Mouse (Mus musculus) cerebellum, adult 2 months (tissue): ENCODE results near the gene Ntrk1. TPM values are rescaled to one million over a fixed set of nuclear protein-coding genes. Genes with fewer than 3 reads are reported as not detected.

ENCODE experiments used
- DNase-seq, 2 experiments: peaks; one replicate each; pipeline ENCODE4 v3.0.0; 2021
- H3K27ac ChIP-seq: fragments of 200-500 bp; 2 replicates; pipeline ENCODE4 v1.5.1; 2012; ENCODE audit warnings: low read length, control low read depth, inconsistent platforms; ENCODE audit not compliant: insufficient read depth
- H3K27me3 ChIP-seq: fragments of 200-500 bp; 2 replicates; pipeline ENCODE4 v1.6.1; 2012; ENCODE audit warnings: inconsistent platforms, mild to moderate bottlenecking, low read length, moderate library complexity; ENCODE audit not compliant: control insufficient read depth, insufficient read depth
- H3K4me1 ChIP-seq: fragments of 200-500 bp; 2 replicates; pipeline ENCODE4 v1.6.1; 2011; ENCODE audit warnings: low read length; ENCODE audit not compliant: control insufficient read depth, insufficient read depth
- H3K4me3 ChIP-seq: fragments of 200-500 bp; replicated peaks from 2 replicates; pipeline ENCODE3; 2011; ENCODE audit warnings: mild to moderate bottlenecking, low read depth, low read length, control low read depth; ENCODE audit not compliant: insufficient read depth
- CTCF ChIP-seq: fragments of 200-500 bp; IDR thresholded peaks from 2 replicates; pipeline ENCODE4 v1.5.1; 2011; ENCODE audit warnings: low read depth, mild to moderate bottlenecking, control low read depth, low read length, moderate library complexity, borderline replicate concordance; ENCODE audit not compliant: insufficient read depth
- POLR2A ChIP-seq: fragments of 200-500 bp; IDR thresholded peaks from 2 replicates; pipeline ENCODE4 v1.6.1; 2011; ENCODE audit warnings: low read length, control low read depth, borderline replicate concordance; ENCODE audit not compliant: insufficient read depth
- WGBS: fragments of 180-500 bp; shearing (Covaris S2); methylation state at CpG from one replicate; pipeline ENCODE4 v1.1.7; 2018; 5-methylcytosine and 5-hydroxymethylcytosine counted together
- polyA plus RNA-seq: library from polyadenylated mRNA; depleted of rRNA; stranded (reverse); fragments of >200 nt; gene quantifications from 2 replicates; pipeline ENCODE4 v1.2.3, GENCODE M21; 2012

Gene Ntrk1
- polyA plus RNA-seq, 1 experiment, result 2.8 TPM

DNA sequence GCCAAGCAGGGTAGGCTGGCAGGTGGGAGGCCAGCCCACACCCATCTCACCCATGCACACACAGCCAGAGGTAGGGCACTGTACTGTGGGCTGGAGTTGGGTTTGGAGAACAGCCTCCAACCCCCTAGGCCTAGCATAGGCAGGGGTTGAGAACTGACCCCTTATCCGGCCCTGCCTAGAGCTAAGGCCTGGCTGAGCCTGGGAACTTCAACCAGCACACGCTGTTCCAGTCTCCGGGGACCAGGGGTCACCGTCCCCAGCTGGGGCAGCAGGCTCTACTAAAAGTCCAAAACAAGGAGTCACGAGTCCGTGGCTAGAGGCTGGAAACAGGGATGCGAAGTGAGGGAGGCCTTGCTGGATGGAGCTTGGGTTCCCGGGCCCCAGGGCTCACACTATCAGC lies 27.2 kb downstream of the Ntrk1 start:
- Histone ChIP-seq H3K4me3 (no peak overlapping the region), H3K27me3 (no peaks in the 10 kb centered on the region), H3K4me1 (no peaks in the 10 kb centered on the region), H3K27ac (no peak overlapping the region)
- DNase-seq, result no peak
- 81% methylated on average over 8 of the region's 8 CpGs for WGBS
- TF ChIP-seq CTCF (no peak), POLR2A (no peak)

- 88% methylated on average over 3 of the region's 3 CpGs for WGBS
- Histone ChIP-seq H3K4me3 (no peak overlapping the region), H3K27me3 (no peaks in the 10 kb centered on the region), H3K4me1 (no peaks in the 10 kb centered on the region), H3K27ac (no peak overlapping the region)
- no peak for TF ChIP-seq POLR2A
- TF ChIP-seq CTCF, result no peak
- no peak for DNase-seq
Measured at GRCm38 (mm10) chr3:87766284-87766667, 28.7 kb downstream of the Ntrk1 start.

GRCm38 (mm10) chr3:87765631-87766283 lies 29.2 kb downstream of the Ntrk1 start:
- 71% methylated on average over 5 of the region's 5 CpGs for WGBS
- Histone ChIP-seq H3K4me3 (no peak overlapping the region), H3K27me3 (no peaks in the 10 kb centered on the region), H3K27ac (no peak overlapping the region), H3K4me1 (no peaks in the 10 kb centered on the region)
- DNase-seq, result no peak
- TF ChIP-seq CTCF (no peak), POLR2A (no peak)

DNA sequence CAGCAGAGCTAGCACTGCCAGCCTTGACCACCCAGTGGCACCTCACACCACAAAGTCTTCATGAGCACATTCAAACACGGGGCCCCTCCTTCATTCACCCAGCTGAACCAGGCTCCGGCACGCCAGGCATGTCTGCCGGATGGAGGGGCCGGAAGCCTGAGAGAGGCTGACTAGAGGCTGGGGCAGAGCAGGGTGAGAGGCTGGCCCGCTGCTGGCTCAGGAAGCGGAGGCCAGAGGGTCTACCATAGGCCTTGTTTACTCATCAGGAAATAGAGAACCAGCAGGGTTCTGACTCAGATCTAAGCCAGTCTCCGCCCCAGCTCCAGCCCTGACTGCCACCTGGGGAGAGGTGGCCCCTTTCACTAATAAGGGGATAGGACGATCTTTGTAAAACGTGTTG lies 29.9 kb downstream of the Ntrk1 start:
- H3K4me1 ChIP-seq, result no peaks in the 10 kb centered on the region
- no peak overlapping the region for H3K27ac ChIP-seq
- H3K27me3 ChIP-seq, result no peaks in the 10 kb centered on the region
- H3K4me3 ChIP-seq, result no peak overlapping the region
- 33% methylated on average over 10 of the region's 10 CpGs for WGBS
- TF ChIP-seq POLR2A (no peak), CTCF (no peak)
- no peak for DNase-seq

DNA sequence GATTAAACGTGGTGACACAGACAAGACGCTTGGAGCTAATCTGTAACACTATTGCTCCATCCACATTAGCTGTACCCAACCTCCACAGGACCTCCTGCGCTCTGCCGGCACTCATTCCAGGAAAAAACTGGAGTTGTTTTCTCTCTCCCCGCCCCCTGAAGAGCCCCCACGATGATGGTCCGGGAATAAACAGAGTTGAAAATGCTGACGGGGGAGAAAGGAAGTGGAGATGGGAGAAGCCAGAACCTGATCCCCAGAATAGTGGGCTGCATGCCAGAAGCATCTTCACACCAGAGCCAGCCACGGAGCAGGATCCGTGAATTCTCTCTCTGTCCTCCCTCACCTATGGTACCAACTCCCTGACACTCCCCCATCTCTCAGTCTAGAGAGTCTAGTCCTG lies 30.5 kb downstream of the Ntrk1 start:
- Histone ChIP-seq H3K4me3 (no peak overlapping the region), H3K27ac (no peak overlapping the region), H3K27me3 (no peaks in the 10 kb centered on the region), H3K4me1 (no peaks in the 10 kb centered on the region)
- WGBS, result 17% methylated on average over 10 of the region's 10 CpGs
- TF ChIP-seq POLR2A (no peak), CTCF (no peak)
- DNase-seq, result no peak

- 19% methylated on average over 15 of the region's 15 CpGs for WGBS
- H3K27me3 ChIP-seq, result no peaks in the 10 kb centered on the region
- H3K4me1 ChIP-seq, result no peaks in the 10 kb centered on the region
- H3K4me3 ChIP-seq, result no peak overlapping the region
- no peak for TF ChIP-seq POLR2A
- H3K27ac ChIP-seq, result no peak overlapping the region
- no peak for DNase-seq
Measured at GRCm38 (mm10) chr3:87763683-87764289, 31.2 kb downstream of the Ntrk1 start.

DNA sequence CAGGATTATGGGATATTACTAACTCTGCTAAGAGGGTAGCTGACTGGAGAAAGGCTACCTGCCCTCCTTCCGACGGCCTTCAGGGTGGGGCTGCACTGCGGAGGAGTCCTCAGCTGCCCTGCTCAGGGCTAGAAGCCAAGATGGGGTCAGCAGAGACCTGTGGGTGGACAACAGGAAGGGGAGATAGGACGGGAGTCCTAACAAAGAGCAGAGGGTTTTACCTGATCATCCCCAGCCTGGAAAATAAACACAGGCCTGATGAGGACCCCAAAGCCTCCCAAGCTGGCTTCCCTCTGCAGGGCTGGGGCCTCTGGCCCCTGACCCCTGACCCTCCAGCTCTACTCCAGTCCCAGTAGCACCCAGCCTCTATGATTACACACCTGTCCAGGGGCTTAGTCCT lies 31.8 kb downstream of the Ntrk1 start:
- WGBS, result 59% methylated on average over 4 of the region's 4 CpGs
- DNase-seq, result no peak
- Histone ChIP-seq H3K27me3 (no peaks in the 10 kb centered on the region), H3K27ac (no peak overlapping the region), H3K4me3 (no peak overlapping the region), H3K4me1 (no peaks in the 10 kb centered on the region)
- TF ChIP-seq CTCF (no peak), POLR2A (no peak)
